Mouse (Mus musculus): ENCODE measurements at regions not wholly inside any gene's neighbourhood (a gene's known extent, or its start where the extent isn't known, plus 50 kb on each side); places are given as distances from the start of the nearest gene placed in this dataset.

DNA sequence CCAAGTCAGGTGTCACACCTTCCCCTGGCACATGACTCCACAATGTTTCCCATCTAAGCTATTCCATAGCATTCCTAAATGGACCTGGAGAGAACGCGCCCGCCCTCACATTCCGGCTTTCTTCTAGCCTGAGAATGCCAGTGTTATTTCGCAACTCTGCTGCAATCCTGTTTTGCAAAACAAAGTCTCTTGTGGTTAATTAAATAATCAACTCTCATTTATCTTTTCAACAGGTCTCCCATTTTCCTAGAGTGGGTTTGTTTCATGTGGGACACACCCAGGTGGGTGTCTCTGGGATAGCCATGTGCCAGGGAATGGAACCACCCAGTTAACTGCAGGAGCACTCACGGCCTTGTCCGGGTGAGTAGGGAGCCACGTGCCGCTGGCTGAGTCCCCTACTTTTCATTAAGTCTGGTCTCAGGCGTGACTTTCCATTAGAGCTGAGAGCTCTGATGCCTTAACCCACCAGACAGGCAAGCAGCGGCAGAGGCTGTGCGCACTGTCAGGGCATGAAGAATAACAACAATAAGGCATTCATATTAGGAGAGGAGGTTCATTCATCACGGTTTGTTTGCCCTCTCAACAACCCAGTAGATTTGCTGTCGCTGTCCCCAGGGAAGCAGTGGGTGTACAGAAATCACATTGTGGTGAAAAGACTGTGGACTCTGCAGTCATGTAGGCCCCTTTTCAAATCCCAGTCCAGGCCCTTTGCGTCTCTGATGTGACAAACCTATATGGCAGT, 165.3 kb downstream of the Shq1 start:
- TF ChIP-seq CTCF (IDR thresholded peaks at IDR 0.05; ENCODE audit: extremely low read depth, insufficient read depth, low read length) (no peak), POLR2A (IDR thresholded peaks at IDR 0.05; ENCODE audit: extremely low read depth, insufficient read depth, low read length) (no peak)

Measured in cortical plate, adult 2 months (tissue).